8 mouse cellular contexts compared by ENCODE assay signal in the genomic region with DNA sequence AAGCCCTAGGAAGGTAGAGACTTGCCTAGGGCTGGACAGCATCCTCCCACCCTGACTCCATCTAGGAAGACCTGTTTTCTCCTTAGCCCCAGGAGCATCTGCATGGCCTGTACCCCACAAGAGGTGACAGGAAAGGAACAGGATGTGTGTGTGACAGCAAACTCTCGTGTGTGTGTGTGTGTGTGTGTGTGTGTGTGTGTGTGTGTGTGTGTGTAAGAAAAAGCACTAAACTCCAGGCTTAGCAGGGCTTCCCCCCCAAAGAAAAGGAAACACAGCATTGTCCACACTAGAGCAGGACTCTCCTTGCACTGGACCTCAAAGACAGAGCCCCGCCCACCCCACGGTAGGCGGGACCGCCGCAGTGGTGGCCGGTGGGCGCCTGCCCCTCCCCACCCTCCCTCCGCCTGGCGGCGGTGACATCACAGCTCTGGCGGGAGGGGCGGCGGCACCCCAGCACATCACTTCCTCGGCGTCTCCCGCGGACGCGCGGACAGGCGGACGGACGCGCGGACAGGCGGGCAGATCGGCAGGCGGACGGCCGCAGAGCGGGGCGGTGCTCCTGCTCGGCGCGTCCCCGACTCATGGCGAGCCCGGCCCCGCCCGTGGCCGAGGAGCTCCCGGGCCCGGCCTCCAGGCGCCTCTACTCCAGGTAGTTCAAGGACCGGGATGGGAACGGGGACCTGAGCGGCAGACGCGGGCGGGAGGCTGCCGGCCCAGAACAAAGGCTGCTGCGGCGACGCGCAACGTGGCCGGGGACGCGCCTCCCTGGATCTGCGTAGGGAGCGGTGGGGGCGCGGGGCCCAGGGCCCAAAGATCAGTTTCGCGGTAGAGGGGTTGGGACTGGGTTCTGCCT. TPM values are rescaled to one million over a fixed set of nuclear protein-coding genes. Genes with fewer than 3 reads are reported as not detected.
DNase-seq lines count a peak whose midpoint lies in the region; ATAC-seq lines count a peak whose summit lies in the region.

A gene (plus strand): TSS at position 444 of the 853 bp plus-strand sequence.

- peak within 1 kb of the TSS; percentile 95 for H3K9ac ChIP-seq in forebrain, embryonic 11.5 days (ENCODE audit: low read length)
- peak within 1 kb of the TSS; percentile 96 for H3K9ac ChIP-seq in heart, embryonic 16.5 days (ENCODE audit: low read length)
- peak within 1 kb of the TSS; percentile 99 for H3K9ac ChIP-seq in neural tube, embryonic 14.5 days (replicated peaks; ENCODE audit: low read depth, low read length)

- H3K36me3 ChIP-seq in forebrain, embryonic 11.5 days (ENCODE audit: control insufficient read depth, insufficient read depth, low read length): no peaks in the 10 kb centered on the region
- no peaks in the 10 kb centered on the region for H3K36me3 ChIP-seq in heart, embryonic 16.5 days (ENCODE audit: control insufficient read depth, insufficient read depth)
- no peaks in the 10 kb centered on the region for H3K36me3 ChIP-seq in neural tube, embryonic 14.5 days (ENCODE audit: control insufficient read depth, insufficient read depth, low read length)

- H3K4me1 ChIP-seq in forebrain, embryonic 11.5 days (replicated peaks; ENCODE audit: control insufficient read depth, insufficient read depth, low read length): peaks cover 14% of the 10 kb centered on the region; the same call in 1 of the 2 replicates
- H3K4me1 ChIP-seq in heart, embryonic 16.5 days (ENCODE audit: control insufficient read depth, insufficient read depth, low read length): peaks cover 40% of the 10 kb centered on the region
- peaks cover 36% of the 10 kb centered on the region for H3K4me1 ChIP-seq in neural tube, embryonic 14.5 days (ENCODE audit: control insufficient read depth, insufficient read depth, low read length)

- peak; percentile 81 for DNase-seq in CD4-positive helper T cell, adult 2 months (ENCODE audit: low read depth, low spot score)
- peak; percentile 89 for DNase-seq in brain, adult 2 months (ENCODE audit: low read depth, low spot score)
- DNase-seq in forebrain, embryonic 11.5 days (ENCODE audit: low spot score): peak; percentile 95
- DNase-seq in kidney, postnatal 25 days: peak; percentile 86 to 91
- peak; percentile 82 to 86 for DNase-seq in lung, adult 18-20 months
- DNase-seq in testis, postnatal 10 days (ENCODE audit: low spot score): peak; percentile 95

- peak within 1 kb of the TSS; percentile 90 for H3K4me3 ChIP-seq in forebrain, embryonic 11.5 days (ENCODE audit: low read depth, low read length)
- H3K4me3 ChIP-seq in heart, embryonic 16.5 days (ENCODE audit: low read length): peak within 1 kb of the TSS; percentile 91
- peak within 1 kb of the TSS; percentile 85 for H3K4me3 ChIP-seq in neural tube, embryonic 14.5 days (ENCODE audit: low read depth, low read length)

- no peaks in the 10 kb centered on the region for H3K27me3 ChIP-seq in forebrain, embryonic 11.5 days (ENCODE audit: control insufficient read depth, insufficient read depth, low read length)
- H3K27me3 ChIP-seq in heart, embryonic 16.5 days (ENCODE audit: control insufficient read depth, insufficient read depth, low read length): no peaks in the 10 kb centered on the region
- no peaks in the 10 kb centered on the region for H3K27me3 ChIP-seq in neural tube, embryonic 14.5 days (ENCODE audit: control insufficient read depth, insufficient read depth, low read length)

- WGBS in forebrain, embryonic 11.5 days: under 1% methylated on average over 65 of the region's 66 CpGs
- WGBS in heart, embryonic 16.5 days: under 1% methylated on average over 63 of the region's 66 CpGs
- under 1% methylated on average over 62 of the region's 66 CpGs for WGBS in neural tube, embryonic 14.5 days

- peak within 1 kb of the TSS; percentile 83 for H3K27ac ChIP-seq in forebrain, embryonic 11.5 days (ENCODE audit: low read depth, low read length)
- H3K27ac ChIP-seq in heart, embryonic 16.5 days (ENCODE audit: low read length): peak within 1 kb of the TSS; percentile 95
- peak within 1 kb of the TSS; percentile 96 for H3K27ac ChIP-seq in neural tube, embryonic 14.5 days (ENCODE audit: low read depth, low read length)

- H3K4me2 ChIP-seq in forebrain, embryonic 11.5 days (ENCODE audit: low read depth, low read length, severe bottlenecking): peak within 1 kb of the TSS; percentile 92
- peak within 1 kb of the TSS; percentile 77 for H3K4me2 ChIP-seq in heart, embryonic 16.5 days (ENCODE audit: low read depth, low read length)
- peak within 1 kb of the TSS; percentile 98 for H3K4me2 ChIP-seq in neural tube, embryonic 14.5 days (ENCODE audit: low read depth, low read length)

- H3K9me3 ChIP-seq in forebrain, embryonic 11.5 days (ENCODE audit: control insufficient read depth, low read length): no peaks in the 10 kb centered on the region
- no peaks in the 10 kb centered on the region for H3K9me3 ChIP-seq in heart, embryonic 16.5 days (replicated peaks; ENCODE audit: control insufficient read depth, low read length)
- no peaks in the 10 kb centered on the region for H3K9me3 ChIP-seq in neural tube, embryonic 14.5 days (ENCODE audit: control insufficient read depth, low read length)

- ATAC-seq in forebrain, embryonic 11.5 days (replicated peaks; ENCODE audit: low FRiP score): peak; percentile 90
- ATAC-seq in heart, embryonic 16.5 days (replicated peaks; ENCODE audit: extremely low read depth, insufficient read depth, low FRiP score): peak; percentile 82
- ATAC-seq in neural tube, embryonic 14.5 days (ENCODE audit: low read depth): peak; percentile 84

RNA-seq across cellular contexts. Expression of the gene that starts here (rescaled TPM):
- polyA plus RNA-seq in forebrain, embryonic 11.5 days (2014; fragmentation: Nextera tagmentation; extraction: Ambion mirVana): 61.1 and 63.3 TPM in 2 replicates
- polyA plus RNA-seq in heart, embryonic 16.5 days (2015; fragmentation: Nextera tagmentation; extraction: Ambion mirVana): 102 and 104 TPM in 2 replicates
- polyA plus RNA-seq in neural tube, embryonic 14.5 days (2014; fragmentation: Nextera tagmentation; extraction: Ambion mirVana): 92.0 and 94.8 TPM in 2 replicates

Comparison
In these comparisons a context has a peak if more than half of its experiments do, and no peak if none do; other contexts are left out.
1. Peak in every context shown above with its lines: DNase-seq, ATAC-seq, H3K4me3 ChIP-seq and H3K27ac ChIP-seq.